Mouse (Mus musculus) monocyte, adult 5-6 weeks (primary cell): ENCODE measurements around the gene Nod1. TPM values are rescaled to one million over a fixed set of nuclear protein-coding genes. Genes with fewer than 3 reads are reported as not detected.

ENCODE experiments used
- ATAC-seq: fragments of 153-309, 156-312 bp; replicated peaks from 2 replicates; pipeline ENCODE4 v1.8.0; 2017; ENCODE audit warnings: mild to moderate bottlenecking; ENCODE audit not compliant: low TSS enrichment, insufficient number of reproducible peaks, severe bottlenecking, poor library complexity, low FRiP score
- total RNA-seq: library from RNA; stranded (forward); fragments of 200-1000, 200-491, 200-594 nt; gene quantifications from 3 replicates; pipeline ENCODE4 v1.2.3, GENCODE M21; 2017

Gene Nod1
- total RNA-seq, 1 experiment from 2014 or later = 63.0 TPM

- peak; percentile 33; the same call in 1 of the 2 replicates for ATAC-seq
These were observed 26.0 kb downstream of the Nod1 start for GRCm38 (mm10) chr6:54946241-54946953.

GRCm38 (mm10) chr6:54944551-54944950, 27.9 kb downstream of the Nod1 start:
- ATAC-seq = no peak

GRCm38 (mm10) chr6:54943753-54944152, 28.7 kb downstream of the Nod1 start:
- no peak for ATAC-seq

GRCm38 (mm10) chr6:54943292-54943691, 29.1 kb downstream of the Nod1 start:
- ATAC-seq = no peak

- ATAC-seq = 0 out of 2 replicates have a peak, but pooled peaks have one; percentile 45
These were observed 31.3 kb downstream of the Nod1 start for GRCm38 (mm10) chr6:54941149-54941548.

GRCm38 (mm10) chr6:54940126-54940525, 32.3 kb downstream of the Nod1 start:
- ATAC-seq = no peak

- ATAC-seq = peak; percentile 37; the same call in 1 of the 2 replicates
These were observed 32.8 kb downstream of the Nod1 start for GRCm38 (mm10) chr6:54939631-54940030.

GRCm38 (mm10) chr6:54936496-54936895, 35.9 kb downstream of the Nod1 start:
- ATAC-seq = no peak

- ATAC-seq = no peak
These were observed 37.5 kb downstream of the Nod1 start for GRCm38 (mm10) chr6:54934930-54935329.

GRCm38 (mm10) chr6:54934313-54934712, 38.1 kb downstream of the Nod1 start:
- ATAC-seq = peak; percentile 59

- ATAC-seq = peak; percentile 65
These were observed 38.5 kb downstream of the Nod1 start for GRCm38 (mm10) chr6:54933866-54934265.

- ATAC-seq = no peak
These were observed 39.2 kb downstream of the Nod1 start for GRCm38 (mm10) chr6:54933216-54933615.

GRCm38 (mm10) chr6:54932526-54932925, 39.9 kb downstream of the Nod1 start:
- ATAC-seq = no peak

- ATAC-seq = no peak
These were observed 40.8 kb downstream of the Nod1 start for GRCm38 (mm10) chr6:54931641-54932040.

- ATAC-seq = no peak
These were observed 44.5 kb downstream of the Nod1 start for GRCm38 (mm10) chr6:54927946-54928345.

GRCm38 (mm10) chr6:54926899-54927298, 45.5 kb downstream of the Nod1 start:
- ATAC-seq = no peak

- ATAC-seq = peak; percentile 79
These were observed 46.5 kb downstream of the Nod1 start for GRCm38 (mm10) chr6:54925736-54926440.

- no peak for ATAC-seq
These were observed 47.9 kb downstream of the Nod1 start for GRCm38 (mm10) chr6:54924538-54924937.

- ATAC-seq = no peak
These were observed 53.9 kb downstream of the Nod1 start for GRCm38 (mm10) chr6:54918521-54918920.

GRCm38 (mm10) chr6:54917523-54917922, 54.9 kb downstream of the Nod1 start:
- peak; percentile 74 for ATAC-seq
